Mouse (Mus musculus): ENCODE data around the gene Nrp2. TPM values are rescaled to one million over a fixed set of nuclear protein-coding genes. Genes with fewer than 3 reads are reported as not detected.

The Nrp2 gene
- polyA plus RNA-seq, 1 experiment from 2014 or later = 10.5 TPM

- no peak overlapping the region for H3K4me3 ChIP-seq
- no peak for DNase-seq (ENCODE audit: extremely low spot score, low spot score)
- H3K27me3 ChIP-seq (ENCODE audit: poor library complexity, severe bottlenecking) = peaks cover 8% of the 10 kb centered on the region
- no peaks in the 10 kb centered on the region for H3K9me3 ChIP-seq
- H3K4me1 ChIP-seq = peaks cover 2% of the 10 kb centered on the region
- H3K27ac ChIP-seq = no peak overlapping the region
- WGBS = 84% methylated on average over 6 of the region's 6 CpGs
- no peaks in the 10 kb centered on the region for H3K36me3 ChIP-seq (replicated peaks)
These were observed 11.9 kb upstream of the Nrp2 start for GRCm38 (mm10) chr1:62691175-62691574.

GRCm38 (mm10) chr1:62696312-62696982 is 6.6 kb upstream of the Nrp2 start:
- WGBS = 63% methylated on average over 6 of the region's 6 CpGs

GRCm38 (mm10) chr1:62696983-62697341 is 6.1 kb upstream of the Nrp2 start:
- H3K27me3 ChIP-seq (ENCODE audit: poor library complexity, severe bottlenecking) = peaks cover 57% of the 10 kb centered on the region
- peaks cover 29% of the 10 kb centered on the region for H3K4me1 ChIP-seq
- 32% methylated on average over 9 of the region's 9 CpGs for WGBS
- H3K9me3 ChIP-seq = no peaks in the 10 kb centered on the region
- H3K27ac ChIP-seq = no peak overlapping the region
- no peak overlapping the region for H3K4me3 ChIP-seq
- no peaks in the 10 kb centered on the region for H3K36me3 ChIP-seq (replicated peaks)
- no peak for DNase-seq (ENCODE audit: extremely low spot score, low spot score)

More at GRCm38 (mm10) chr1:62696312-62696982, 6.6 kb upstream of the Nrp2 start:
- Histone ChIP-seq H3K9me3 (no peaks in the 10 kb centered on the region), H3K4me3 (no peak overlapping the region), H3K4me1 (peaks cover 29% of the 10 kb centered on the region), H3K36me3 (replicated peaks) (no peaks in the 10 kb centered on the region), H3K27ac (no peak overlapping the region), H3K27me3 (ENCODE audit: poor library complexity, severe bottlenecking) (peaks cover 52% of the 10 kb centered on the region)
- DNase-seq (ENCODE audit: extremely low spot score, low spot score) = no peak

- WGBS = 65% methylated on average over 3 of the region's 3 CpGs
- Histone ChIP-seq H3K4me3 (no peak overlapping the region), H3K27ac (no peak overlapping the region), H3K27me3 (ENCODE audit: poor library complexity, severe bottlenecking) (peaks cover 61% of the 10 kb centered on the region), H3K36me3 (replicated peaks) (no peaks in the 10 kb centered on the region), H3K4me1 (peaks cover 30% of the 10 kb centered on the region), H3K9me3 (no peaks in the 10 kb centered on the region)
- no peak for DNase-seq (ENCODE audit: extremely low spot score, low spot score)
These were observed 5.7 kb upstream of the Nrp2 start for GRCm38 (mm10) chr1:62697353-62697752.

- 73% methylated on average over 4 of the region's 4 CpGs for WGBS
- H3K36me3 ChIP-seq (replicated peaks) = no peaks in the 10 kb centered on the region
- peaks cover 52% of the 10 kb centered on the region for H3K4me1 ChIP-seq
- no peaks in the 10 kb centered on the region for H3K9me3 ChIP-seq
- H3K4me3 ChIP-seq = no peak overlapping the region
- peaks cover 85% of the 10 kb centered on the region for H3K27me3 ChIP-seq (ENCODE audit: poor library complexity, severe bottlenecking)
- no peak overlapping the region for H3K27ac ChIP-seq
- no peak for DNase-seq (ENCODE audit: extremely low spot score, low spot score)
These were observed 3.3 kb upstream of the Nrp2 start for GRCm38 (mm10) chr1:62699801-62700200.

GRCm38 (mm10) chr1:62701065-62701921 is 1.8 kb upstream of the Nrp2 start:
- H3K27ac ChIP-seq = no peak overlapping the region
- H3K27me3 ChIP-seq (ENCODE audit: poor library complexity, severe bottlenecking) = peaks cover 91% of the 10 kb centered on the region
- H3K9me3 ChIP-seq = no peaks in the 10 kb centered on the region
- H3K36me3 ChIP-seq (replicated peaks) = no peaks in the 10 kb centered on the region
- WGBS = 36% methylated on average over 10 of the region's 10 CpGs
- peaks cover 64% of the 10 kb centered on the region for H3K4me1 ChIP-seq
- DNase-seq (ENCODE audit: extremely low spot score, low spot score) = peak; percentile 66
- no peak overlapping the region for H3K4me3 ChIP-seq

GRCm38 (mm10) chr1:62702743-62703142 is 342 bp upstream of the Nrp2 start:
- H3K27ac ChIP-seq = peak overlapping the region; percentile 85
- peaks cover 96% of the 10 kb centered on the region for H3K27me3 ChIP-seq (ENCODE audit: poor library complexity, severe bottlenecking)
- H3K9me3 ChIP-seq = no peaks in the 10 kb centered on the region
- under 1% methylated on average over 25 of the region's 25 CpGs for WGBS
- peaks cover 64% of the 10 kb centered on the region for H3K4me1 ChIP-seq
- H3K36me3 ChIP-seq (replicated peaks) = no peaks in the 10 kb centered on the region
- DNase-seq (ENCODE audit: extremely low spot score, low spot score) = peak; percentile 65
- peak overlapping the region; percentile 75 for H3K4me3 ChIP-seq

- no peaks in the 10 kb centered on the region for H3K36me3 ChIP-seq (replicated peaks)
- H3K4me1 ChIP-seq = peaks cover 77% of the 10 kb centered on the region
- 2% methylated on average over 9 of the region's 9 CpGs for WGBS
- 0 out of 2 replicates have a peak overlapping the region, but pooled peaks have one; percentile 48 for H3K27ac ChIP-seq
- H3K9me3 ChIP-seq = no peaks in the 10 kb centered on the region
- peaks cover 96% of the 10 kb centered on the region for H3K27me3 ChIP-seq (ENCODE audit: poor library complexity, severe bottlenecking)
- H3K4me3 ChIP-seq = peak overlapping the region; percentile 75
- peak; percentile 37 for DNase-seq (ENCODE audit: extremely low spot score, low spot score)
These were observed 1.2 kb downstream of the Nrp2 start for GRCm38 (mm10) chr1:62704117-62704888.

- peaks cover 96% of the 10 kb centered on the region for H3K27me3 ChIP-seq (ENCODE audit: poor library complexity, severe bottlenecking)
- H3K9me3 ChIP-seq = no peaks in the 10 kb centered on the region
- DNase-seq (ENCODE audit: extremely low spot score, low spot score) = no peak
- H3K4me1 ChIP-seq = peaks cover 79% of the 10 kb centered on the region
- H3K36me3 ChIP-seq (replicated peaks) = no peaks in the 10 kb centered on the region
- 2% methylated on average over 16 of the region's 16 CpGs for WGBS
- H3K27ac ChIP-seq = peak overlapping the region; percentile 48; the same call in 1 of the 2 replicates
- H3K4me3 ChIP-seq = peak overlapping the region; percentile 75
These were observed 1.9 kb downstream of the Nrp2 start for GRCm38 (mm10) chr1:62704889-62705516.

GRCm38 (mm10) chr1:62705517-62705981 is 2.5 kb downstream of the Nrp2 start:
- H3K36me3 ChIP-seq (replicated peaks) = no peaks in the 10 kb centered on the region
- H3K4me3 ChIP-seq = peak overlapping the region; percentile 75
- H3K4me1 ChIP-seq = peaks cover 82% of the 10 kb centered on the region
- WGBS = under 1% methylated on average over 18 of the region's 18 CpGs
- peak overlapping the region; percentile 84; the same call in 1 of the 2 replicates for H3K27ac ChIP-seq
- DNase-seq (ENCODE audit: extremely low spot score, low spot score) = peak; percentile 35
- H3K9me3 ChIP-seq = no peaks in the 10 kb centered on the region
- H3K27me3 ChIP-seq (ENCODE audit: poor library complexity, severe bottlenecking) = peaks cover 96% of the 10 kb centered on the region

GRCm38 (mm10) chr1:62706085-62707021 is 3.3 kb downstream of the Nrp2 start:
- Histone ChIP-seq H3K4me3 (peak overlapping the region; percentile 75), H3K4me1 (peaks cover 80% of the 10 kb centered on the region), H3K27ac (peak overlapping the region; percentile 84), H3K36me3 (replicated peaks) (no peaks in the 10 kb centered on the region), H3K27me3 (ENCODE audit: poor library complexity, severe bottlenecking) (peaks cover 100% of the 10 kb centered on the region), H3K9me3 (no peaks in the 10 kb centered on the region)
- WGBS = under 1% methylated on average over 73 of the region's 73 CpGs
- peak; percentile 78 for DNase-seq (ENCODE audit: extremely low spot score, low spot score)

Measured in forebrain, embryonic 10.5 days (tissue).